Mouse (Mus musculus): ENCODE data around the gene Slc37a1. TPM values are rescaled to one million over a fixed set of nuclear protein-coding genes. Genes with fewer than 3 reads are reported as not detected.

Gene Slc37a1
- total and polyA plus RNA-seq, 3 experiments = 1.9 to 6.6 (median 2.2) TPM

GRCm38 (mm10) chr17:31287216-31287615, 624 bp downstream of the Slc37a1 start:
- Histone ChIP-seq H3K79me2 (replicated peaks; ENCODE audit: control insufficient read depth, extremely low read depth, insufficient read depth, poor library complexity, severe bottlenecking) (no peaks in the 10 kb centered on the region), H3K36me3 (replicated peaks in 1 of 2; ENCODE audit: control insufficient read depth in 1 of 2, insufficient read depth in 1 of 2, low read length in 1 of 2) (no peaks in the 10 kb centered on the region), H3K4me1 (ENCODE audit: control insufficient read depth in 1 of 2, insufficient read depth in 2 of 2) (peaks cover 2 to 11% of the 10 kb centered on the region in 2 experiments), H3K9ac (ENCODE audit: insufficient read depth, low read depth) (no peak overlapping the region), H3K4me3 (replicated peaks in 1 of 3; ENCODE audit: low read depth in 2 of 3, low read length in 2 of 3, poor library complexity in 1 of 3) (no peak overlapping the region), H3K27me3 (replicated peaks) (peaks cover 19% of the 10 kb centered on the region), H3K4me2 (ENCODE audit: insufficient read depth, low read depth, poor library complexity, severe bottlenecking) (no peak overlapping the region), H3K9me3 (replicated peaks; ENCODE audit: low read length) (no peaks in the 10 kb centered on the region), H3K27ac (ENCODE audit: insufficient read depth, low read depth) (no peak overlapping the region)
- dilution Hi-C loops (cut with MboI; ENCODE audit: extremely low pct_ligation_motif_present, extremely low pct_unique_long_range_greater_than_20kb, low sequenced_read_pairs) (no loop called here), in situ Hi-C loops (cut with MboI; ENCODE audit: low pct_ligation_motif_present, low pct_unique_long_range_greater_than_20kb, low sequenced_read_pairs) (no loop called here)
- DNase-seq (ENCODE audit: extremely low read depth) = no peak
- TF ChIP-seq ELF1 (IDR thresholded peaks at IDR 0.05; ENCODE audit: low read depth, low read length) = no peak
- TF ChIP-seq ZNF384 (IDR thresholded peaks at IDR 0.05; ENCODE audit: low read depth, low read length) = no peak
- TF ChIP-seq PAX5 (IDR thresholded peaks at IDR 0.05; ENCODE audit: low read length) = no peak
- no peak for TF ChIP-seq RAD21 (IDR thresholded peaks at IDR 0.05; ENCODE audit: low read depth, low read length)
- no peak for TF ChIP-seq USF2 (conservative IDR thresholded peaks at IDR 0.05; ENCODE audit: low read depth, low read length)
- TF ChIP-seq TBP (conservative IDR thresholded peaks at IDR 0.05; ENCODE audit: low read depth, low read length) = no peak
- TF ChIP-seq UBTF (IDR thresholded peaks at IDR 0.05; ENCODE audit: low read depth, low read length) = no peak
- TF ChIP-seq POLR2A (IDR thresholded peaks at IDR 0.05; ENCODE audit: low read depth, low read length) = no peak
- no peak for TF ChIP-seq IRF4 (IDR thresholded peaks at IDR 0.05; ENCODE audit: low read depth, low read length)
- no peak for TF ChIP-seq MXI1 (IDR thresholded peaks at IDR 0.05; ENCODE audit: low read depth, low read length)
- no peak for TF ChIP-seq ZKSCAN1 (IDR thresholded peaks at IDR 0.05; ENCODE audit: borderline replicate concordance, low read depth, low read length)
- TF ChIP-seq CTCF (conservative IDR thresholded peaks at IDR 0.05 in 1 of 2, IDR thresholded peaks at IDR 0.05 in 1 of 2; ENCODE audit: low read depth in 2 of 2, low read length in 2 of 2) = no peak
- no peak for TF ChIP-seq RCOR1 (conservative IDR thresholded peaks at IDR 0.05; ENCODE audit: low read depth, low read length)
- no peak for TF ChIP-seq HCFC1 (IDR thresholded peaks at IDR 0.05; ENCODE audit: low read depth, low read length)
- no peak for TF ChIP-seq GABPA (IDR thresholded peaks at IDR 0.05; ENCODE audit: insufficient replicate concordance, low read depth, low read length)
- no peak for TF ChIP-seq SIN3A (IDR thresholded peaks at IDR 0.05; ENCODE audit: low read length)
- TF ChIP-seq MEF2A (IDR thresholded peaks at IDR 0.05; ENCODE audit: borderline replicate concordance, low read depth, low read length) = no peak
- no peak for TF ChIP-seq CHD1 (IDR thresholded peaks at IDR 0.05; ENCODE audit: low read depth, low read length)

GRCm38 (mm10) chr17:31288999-31289726, 2.6 kb downstream of the Slc37a1 start:
- dilution Hi-C loops (cut with MboI; ENCODE audit: extremely low pct_ligation_motif_present, extremely low pct_unique_long_range_greater_than_20kb, low sequenced_read_pairs) = no loop called here
- Histone ChIP-seq H3K4me1 (ENCODE audit: control insufficient read depth in 1 of 2, insufficient read depth in 2 of 2) (peaks cover 2 to 11% of the 10 kb centered on the region in 2 experiments), H3K9ac (ENCODE audit: insufficient read depth, low read depth) (no peak overlapping the region), H3K9me3 (replicated peaks; ENCODE audit: low read length) (no peaks in the 10 kb centered on the region), H3K4me3 (replicated peaks in 1 of 3; ENCODE audit: low read depth in 2 of 3, low read length in 2 of 3, poor library complexity in 1 of 3) (no peak overlapping the region), H3K27ac (ENCODE audit: insufficient read depth, low read depth) (no peak overlapping the region), H3K27me3 (replicated peaks) (peaks cover 26% of the 10 kb centered on the region), H3K36me3 (replicated peaks in 1 of 2; ENCODE audit: control insufficient read depth in 1 of 2, insufficient read depth in 1 of 2, low read length in 1 of 2) (no peaks in the 10 kb centered on the region), H3K4me2 (ENCODE audit: insufficient read depth, low read depth, poor library complexity, severe bottlenecking) (no peak overlapping the region), H3K79me2 (replicated peaks; ENCODE audit: control insufficient read depth, extremely low read depth, insufficient read depth, poor library complexity, severe bottlenecking) (no peaks in the 10 kb centered on the region)
- no peak for DNase-seq (ENCODE audit: extremely low read depth)
- TF ChIP-seq POLR2AphosphoS2 (IDR thresholded peaks at IDR 0.05; ENCODE audit: low read depth, low read length) = no peak
- in situ Hi-C loops (cut with MboI; ENCODE audit: low pct_ligation_motif_present, low pct_unique_long_range_greater_than_20kb, low sequenced_read_pairs) = no loop called here
